Mouse (Mus musculus): Measurements from ENCODE around the gene AC109138.7.
A peak's percentile ranks its signal among the peaks of the same experiment; 100 is the strongest.

AC109138.7 gene

DNA sequence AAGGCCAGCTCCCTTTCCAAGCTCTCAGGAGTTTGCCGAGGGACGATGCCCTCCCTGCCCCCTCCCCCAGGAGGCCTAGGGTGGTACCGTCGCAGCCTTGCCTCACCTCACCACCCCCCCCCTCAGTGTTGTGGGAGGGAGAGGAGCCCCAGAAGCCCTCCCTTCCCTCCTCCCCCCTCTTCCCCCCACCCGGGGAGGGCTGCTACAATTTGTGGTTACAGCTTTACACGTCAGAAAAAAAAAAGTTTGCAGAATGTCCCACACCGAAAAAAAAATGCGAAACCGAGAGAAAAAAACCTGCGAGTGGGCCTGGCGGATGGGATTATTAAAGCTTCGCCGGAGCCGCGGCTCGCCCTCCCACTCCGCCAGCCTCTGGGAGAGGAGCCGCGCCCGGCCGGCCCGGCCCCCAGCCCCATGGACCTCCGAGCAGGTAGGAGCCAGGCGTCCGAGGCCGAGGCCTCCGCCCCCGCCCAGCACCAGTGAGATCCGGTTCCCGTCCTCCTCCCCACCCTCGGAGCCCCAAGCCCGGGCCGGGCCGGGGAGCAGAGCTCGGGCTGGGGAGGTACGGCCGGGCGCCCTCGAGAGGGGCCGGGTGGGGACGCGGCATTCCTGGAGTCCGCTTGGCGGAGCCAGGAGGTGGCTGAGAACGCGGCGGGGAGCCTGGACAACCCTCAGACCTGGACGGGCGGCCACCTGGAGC, at the start of gene AC109138.7, which contains the start of gene Clcf1:
Gene AC109138.7 (plus strand): TSS at position 287 of the 700 bp plus-strand sequence.
Gene Clcf1 (plus strand): TSS at position 168 of the 700 bp plus-strand sequence.
- no peak for DNase-seq (ENCODE audit: low read depth, low spot score)

DNA sequence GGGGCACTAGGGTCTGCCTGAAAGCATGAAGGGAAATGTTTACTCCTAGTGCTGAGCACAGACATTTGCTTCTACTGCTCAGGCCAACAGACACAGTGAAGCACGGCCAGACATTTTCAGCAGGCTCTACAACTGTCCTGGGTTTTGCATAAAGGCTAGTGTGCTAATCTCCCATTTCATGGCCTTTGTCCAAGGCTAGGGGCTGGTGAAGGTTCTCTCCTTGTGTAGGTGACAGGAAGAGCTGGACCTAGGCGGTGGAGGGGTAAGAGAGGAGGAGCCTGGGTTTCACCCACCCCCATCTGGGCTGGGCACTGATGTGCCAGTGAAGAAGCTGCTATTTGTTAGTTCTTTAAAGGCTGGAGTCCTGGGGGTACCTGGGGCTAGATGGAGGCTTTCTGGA, 49.4 kb upstream of the AC109138.7 start:
- no peak for DNase-seq (ENCODE audit: low read depth, low spot score)

DNA sequence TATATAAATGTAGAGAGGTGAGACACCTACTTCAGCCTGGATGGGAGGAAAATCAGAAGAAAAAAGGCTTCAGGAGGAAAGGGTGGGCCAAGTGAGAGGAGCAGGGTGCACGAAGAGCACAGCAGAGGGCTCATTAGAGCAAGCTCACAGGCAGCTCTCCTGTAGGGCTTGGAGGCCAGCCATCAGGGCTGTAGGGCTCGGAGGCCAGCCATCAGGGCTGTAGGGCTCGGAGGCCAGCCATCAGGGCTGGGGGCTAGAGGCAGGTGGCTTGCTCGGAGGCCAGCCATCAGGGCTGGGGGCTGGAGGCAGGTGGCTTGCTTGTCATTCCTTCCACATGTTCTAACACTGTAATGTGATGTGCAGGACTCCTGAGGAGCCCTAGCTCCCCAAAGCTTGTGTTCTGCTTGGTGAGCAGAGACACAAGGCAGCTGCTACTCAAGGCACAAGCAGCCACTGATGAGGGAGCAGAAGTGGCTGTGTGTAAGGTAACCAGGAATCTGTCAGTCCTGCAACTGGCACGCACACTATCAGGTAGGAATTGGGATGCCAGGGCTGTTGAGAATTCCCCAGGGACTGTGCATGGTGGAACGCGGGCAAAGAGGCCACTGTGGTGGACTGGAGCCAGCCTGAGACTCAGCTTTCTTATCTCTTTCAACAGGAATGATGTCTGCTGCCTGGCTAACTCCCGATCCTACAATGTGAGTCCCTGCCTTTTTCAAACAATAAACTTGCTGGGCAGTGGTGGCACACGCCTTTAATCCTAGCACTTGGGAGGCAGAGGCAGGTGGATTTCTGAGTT, 47.3 kb upstream of the AC109138.7 start:
- DNase-seq (ENCODE audit: low read depth, low spot score) = no peak

DNA sequence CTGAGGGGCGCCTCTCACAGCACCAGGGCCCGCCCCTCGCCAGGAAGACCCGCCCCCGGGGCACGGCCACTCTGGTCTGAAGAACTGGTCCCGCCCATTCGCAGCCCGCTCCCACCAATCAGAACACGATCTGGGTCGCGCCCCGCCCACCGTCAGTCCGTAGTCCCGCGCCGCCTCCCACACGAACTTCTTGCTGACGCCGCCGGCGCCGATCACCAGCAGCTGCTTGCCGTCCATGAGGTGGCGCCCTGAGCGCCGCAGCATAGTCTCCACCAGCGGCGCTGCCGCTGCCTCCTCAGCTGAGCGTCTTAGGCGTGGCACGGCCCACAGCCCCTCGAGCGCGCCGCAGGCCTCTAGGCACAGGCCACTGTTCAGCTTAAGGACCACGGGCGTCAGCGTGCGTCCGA, 44.8 kb upstream of the AC109138.7 start:
- peak; percentile 99 for DNase-seq (ENCODE audit: low read depth, low spot score)

DNA sequence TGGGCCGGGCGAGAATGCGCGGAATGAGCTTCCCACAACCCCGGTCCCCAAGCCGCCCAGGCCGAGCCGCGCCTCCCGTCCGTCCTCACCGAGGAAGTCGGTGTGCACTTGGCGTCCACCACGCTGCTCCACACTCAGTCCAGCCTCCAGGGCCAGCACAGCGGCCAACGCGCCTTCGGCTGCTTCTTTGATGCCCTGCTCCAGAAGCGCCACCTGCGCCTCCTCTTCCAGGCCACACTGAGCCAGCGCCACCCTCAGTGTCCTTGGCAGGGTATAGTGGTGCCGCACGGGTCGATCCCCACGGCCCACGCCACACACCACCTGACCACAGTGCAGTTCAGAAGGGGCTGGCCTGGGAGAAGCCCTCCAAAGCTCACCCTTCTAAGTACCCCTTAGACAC, 44.3 kb upstream of the AC109138.7 start:
- no peak for DNase-seq (ENCODE audit: low read depth, low spot score)

DNA sequence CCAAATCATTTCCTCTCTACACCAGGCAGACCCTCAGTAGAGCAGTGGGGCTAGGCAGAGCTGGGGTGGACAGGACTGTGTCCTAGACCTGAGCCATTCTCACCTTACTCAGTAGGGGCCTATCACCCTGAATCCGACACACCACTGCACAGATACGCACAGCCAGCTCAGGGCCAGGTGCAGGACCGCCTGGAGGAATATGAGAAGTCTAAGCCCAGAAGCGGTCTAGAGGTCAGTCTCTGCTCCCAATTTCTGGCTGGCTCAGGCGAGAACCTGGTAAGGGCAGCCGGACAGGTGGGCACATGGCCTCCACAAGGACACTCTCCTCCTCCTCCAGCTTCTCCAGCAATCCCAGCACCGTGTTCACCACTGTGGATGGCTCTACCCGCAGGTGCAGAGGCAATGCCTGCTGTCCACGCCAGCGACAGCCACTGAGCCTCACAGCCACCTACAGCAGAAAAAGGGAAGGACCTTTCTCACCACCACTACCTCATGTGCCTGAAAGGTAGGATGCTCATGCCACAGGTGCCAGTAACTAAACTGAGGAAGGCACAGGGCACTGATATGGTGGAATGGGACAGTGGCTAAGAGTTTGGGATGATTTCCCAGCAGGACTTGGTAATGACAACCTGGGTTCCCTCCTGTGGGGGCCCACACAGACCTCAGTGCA, 43.3 kb upstream of the AC109138.7 start:
- no peak for DNase-seq (ENCODE audit: low read depth, low spot score)

DNA sequence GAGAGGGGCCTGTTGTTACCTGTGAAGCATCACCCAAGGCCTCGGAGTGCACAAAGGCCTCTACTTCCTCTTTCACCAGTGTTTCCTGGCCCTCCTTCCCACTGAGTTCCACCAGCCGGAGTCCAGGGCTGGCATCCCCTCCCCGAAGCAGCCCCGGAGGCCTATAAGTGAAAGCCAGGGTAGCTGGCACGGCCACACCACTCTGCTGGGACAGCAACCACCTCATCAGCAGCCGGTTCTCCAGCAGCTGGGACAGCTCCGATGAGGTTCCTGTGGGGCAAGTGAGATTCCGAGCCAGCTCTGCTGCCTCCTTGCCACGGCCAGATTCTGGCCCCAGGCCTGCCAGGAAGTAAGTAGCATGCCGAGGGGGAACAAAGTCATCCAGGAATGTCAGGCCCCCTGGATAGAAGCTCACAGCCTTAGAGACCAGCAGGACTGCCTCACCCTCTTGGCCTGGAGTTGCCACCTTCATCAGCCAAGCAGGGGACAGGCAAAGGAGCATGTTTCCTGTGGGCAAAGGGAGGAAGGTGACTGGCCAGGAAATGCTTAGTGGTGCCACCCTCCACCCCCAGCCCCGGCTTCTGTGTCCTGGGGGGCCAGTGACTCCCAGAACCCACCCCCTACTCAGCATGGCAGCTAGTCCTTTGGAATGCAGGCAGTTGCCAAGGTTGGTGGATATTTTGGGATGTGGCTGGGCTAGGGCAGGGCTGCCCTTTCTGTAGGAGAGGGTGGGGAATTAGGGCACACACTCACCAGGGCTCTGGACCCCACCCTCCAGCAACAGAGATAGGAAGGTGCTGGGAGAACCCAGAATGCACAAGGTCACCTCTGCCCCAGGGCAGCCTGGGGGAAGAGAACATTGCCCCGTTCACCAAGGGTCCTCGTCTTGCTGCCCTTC, 42.5 kb upstream of the AC109138.7 start:
- peak; percentile 56 for DNase-seq (ENCODE audit: low read depth, low spot score)

DNA sequence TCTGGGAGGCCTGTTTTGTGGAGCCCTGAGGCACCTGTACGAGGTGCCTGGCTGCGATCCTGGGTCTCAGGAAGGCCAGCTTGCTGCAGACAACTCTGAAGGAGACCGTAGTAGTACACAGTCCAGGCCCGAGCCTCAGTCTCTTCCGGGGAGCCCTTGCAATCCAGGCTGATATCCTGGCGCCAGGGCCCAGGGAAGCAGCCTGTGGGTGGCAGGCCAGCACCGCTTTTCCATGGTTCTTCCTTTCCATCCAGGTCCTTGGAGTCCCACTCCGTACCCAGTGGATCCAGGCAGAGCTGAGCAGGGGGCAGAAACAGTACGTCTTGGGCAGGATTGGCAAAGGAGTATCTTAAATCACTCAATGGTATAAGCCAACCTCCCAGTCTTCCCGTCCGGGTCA, 41.2 kb upstream of the AC109138.7 start:
- DNase-seq (ENCODE audit: low read depth, low spot score) = no peak

DNA sequence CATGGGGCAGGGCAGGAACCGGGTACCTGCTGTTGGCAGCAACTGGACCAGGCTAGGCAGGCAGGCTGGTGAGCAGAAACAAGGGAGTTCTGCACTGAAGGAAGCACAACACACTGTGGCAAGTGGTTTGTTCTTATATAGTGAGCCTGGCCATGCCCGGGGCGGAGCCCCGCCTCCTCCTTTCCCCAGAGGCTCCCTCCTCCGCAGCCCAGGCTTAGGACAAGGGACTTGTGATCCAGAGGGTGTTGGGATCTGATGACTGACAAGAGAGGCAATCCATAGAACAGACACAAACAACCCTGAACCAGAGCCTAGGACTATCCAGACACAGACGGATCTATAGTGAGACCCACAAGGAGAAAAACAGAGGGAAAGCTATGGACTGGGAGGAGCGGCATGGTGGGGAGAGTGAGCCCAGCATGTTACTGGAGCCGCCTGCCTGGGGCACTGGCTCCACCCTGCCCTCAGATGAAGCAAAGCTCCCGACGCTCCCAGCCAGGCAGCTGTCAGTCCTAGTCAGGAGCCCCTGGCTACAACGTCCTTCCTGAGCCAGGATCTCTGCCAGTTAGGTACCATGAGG, 38.7 kb upstream of the AC109138.7 start, which contains the start of gene Carns1:
Gene Carns1 (minus strand): TSS at position 112 of the 580 bp plus-strand sequence.
- DNase-seq (ENCODE audit: low read depth, low spot score) = peak; percentile 80

DNA sequence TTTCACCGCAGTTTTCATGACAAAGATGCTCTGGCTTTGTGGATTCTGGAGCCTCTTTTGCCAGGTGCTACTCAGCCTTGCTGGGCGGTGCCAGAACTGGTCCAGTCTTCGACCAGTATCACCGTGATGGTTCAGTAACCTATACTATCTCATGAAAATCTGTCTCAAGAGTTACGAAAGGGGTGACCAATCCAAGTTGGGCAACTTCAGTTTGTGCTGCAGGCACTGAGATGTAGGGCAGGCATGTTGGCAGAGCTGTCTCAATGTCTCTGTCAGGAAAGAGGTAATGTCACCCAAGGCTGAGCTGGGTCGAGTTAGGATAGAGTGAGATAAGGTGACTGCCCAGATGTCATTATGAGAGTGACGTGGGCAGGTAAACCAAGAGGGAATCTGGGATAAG, 33.7 kb upstream of the AC109138.7 start:
- no peak for DNase-seq (ENCODE audit: low read depth, low spot score)

DNA sequence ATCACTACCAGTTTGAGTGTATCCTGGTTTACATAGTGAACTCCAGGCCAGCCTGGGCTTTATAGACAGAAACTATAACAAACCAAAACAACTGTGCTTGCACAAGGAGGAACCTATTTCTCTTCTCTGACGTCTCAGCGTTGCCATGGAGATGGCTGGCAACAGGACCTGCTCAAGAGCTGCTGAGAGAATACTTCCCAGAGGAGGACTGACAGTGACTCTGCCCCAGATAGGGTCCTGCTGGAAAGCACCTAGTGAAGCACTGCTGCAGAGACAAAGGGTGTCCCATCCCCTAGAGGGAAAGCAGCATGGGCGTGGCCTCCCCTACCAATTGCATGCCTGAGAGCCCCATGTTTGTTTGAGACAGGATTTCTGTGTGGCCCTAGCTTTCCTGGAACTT, 32.3 kb upstream of the AC109138.7 start:
- DNase-seq (ENCODE audit: low read depth, low spot score) = peak; percentile 64

DNA sequence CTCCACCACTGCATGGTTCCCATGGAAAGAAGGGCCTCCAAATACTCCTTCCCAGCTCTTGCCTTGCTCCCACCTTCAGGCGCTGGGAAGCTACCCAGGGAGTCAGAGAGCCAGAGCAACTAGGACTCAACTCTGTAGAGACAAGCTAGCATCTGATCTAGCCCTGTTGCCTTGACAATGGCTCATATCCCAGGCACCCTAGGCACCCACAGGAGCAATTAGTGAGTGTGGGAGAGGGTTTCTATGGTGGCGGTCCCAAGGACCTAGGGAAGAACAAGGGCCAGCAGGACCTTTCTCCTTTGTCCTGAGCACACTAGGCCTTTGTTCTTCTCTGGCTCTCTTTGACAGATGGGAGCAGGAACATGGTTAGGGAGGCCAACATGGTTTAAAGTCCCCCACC, 30.5 kb upstream of the AC109138.7 start:
- DNase-seq (ENCODE audit: low read depth, low spot score) = no peak

DNA sequence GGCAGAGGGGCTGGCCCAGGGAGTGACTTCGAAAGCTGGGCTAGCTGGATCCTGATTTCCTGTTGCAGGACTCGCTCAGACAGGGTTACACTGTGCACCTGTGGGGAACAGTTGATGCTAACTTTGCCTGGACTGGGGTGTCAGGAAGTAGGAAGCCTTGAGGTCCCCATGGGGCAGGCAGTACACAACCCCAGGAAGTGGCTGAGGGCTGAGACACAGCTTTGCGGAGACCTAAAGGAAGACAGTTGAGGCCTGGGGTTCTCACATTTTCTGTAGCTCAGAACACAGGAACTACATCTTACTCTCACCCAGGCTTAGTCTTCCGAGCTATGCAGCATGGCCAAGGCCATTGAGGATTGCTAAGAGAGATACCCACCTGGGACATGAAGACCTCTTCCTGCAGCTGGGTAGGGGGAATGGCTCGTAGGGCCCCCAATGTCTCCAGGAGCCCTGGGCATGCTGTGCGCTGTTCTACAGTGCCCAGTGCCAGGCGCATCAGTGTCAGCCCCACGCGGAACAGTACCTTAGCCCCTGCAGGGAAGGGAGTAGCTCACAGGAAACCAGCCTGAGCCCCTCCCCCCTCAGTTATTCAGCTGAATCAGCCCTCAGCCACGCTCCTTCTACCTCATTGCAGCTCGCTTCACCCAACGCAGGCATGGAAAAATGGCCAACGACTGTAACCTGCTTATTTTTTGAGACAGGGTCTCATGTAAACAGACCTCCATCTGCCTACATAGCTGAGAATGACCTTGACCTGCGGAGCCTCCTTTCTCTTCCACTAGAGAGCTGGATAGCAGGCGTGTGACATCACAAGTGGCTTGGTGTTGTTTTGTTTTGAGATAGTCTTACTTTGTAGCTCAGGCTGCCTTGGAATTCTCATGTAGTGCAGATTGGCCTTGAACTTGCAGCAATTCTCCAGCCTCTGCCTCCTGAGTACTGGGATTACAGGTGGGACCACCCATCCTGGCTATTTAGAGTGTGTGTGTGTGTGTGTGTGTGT, 28.9 kb upstream of the AC109138.7 start:
- no peak for DNase-seq (ENCODE audit: low read depth, low spot score)

DNA sequence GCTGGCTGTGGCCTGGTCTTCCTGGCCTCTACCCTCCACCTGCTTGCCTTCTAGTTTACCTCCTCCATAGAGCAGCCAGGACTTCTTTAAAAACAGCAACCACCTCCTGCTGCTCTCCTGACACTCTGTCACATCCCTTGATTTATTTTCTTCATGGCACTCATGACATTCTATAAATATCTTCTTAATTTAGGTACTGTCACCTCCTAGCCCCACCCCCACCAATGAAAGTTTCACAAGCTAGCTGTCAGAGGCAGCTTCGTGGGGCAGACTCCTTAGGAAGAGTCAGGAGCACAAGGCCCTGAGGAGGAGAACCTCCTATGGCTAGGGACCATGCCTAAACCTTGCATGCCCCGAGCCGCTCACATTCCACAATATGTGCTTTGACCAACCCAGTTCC, 26.9 kb upstream of the AC109138.7 start:
- DNase-seq (ENCODE audit: low read depth, low spot score) = peak; percentile 74

DNA sequence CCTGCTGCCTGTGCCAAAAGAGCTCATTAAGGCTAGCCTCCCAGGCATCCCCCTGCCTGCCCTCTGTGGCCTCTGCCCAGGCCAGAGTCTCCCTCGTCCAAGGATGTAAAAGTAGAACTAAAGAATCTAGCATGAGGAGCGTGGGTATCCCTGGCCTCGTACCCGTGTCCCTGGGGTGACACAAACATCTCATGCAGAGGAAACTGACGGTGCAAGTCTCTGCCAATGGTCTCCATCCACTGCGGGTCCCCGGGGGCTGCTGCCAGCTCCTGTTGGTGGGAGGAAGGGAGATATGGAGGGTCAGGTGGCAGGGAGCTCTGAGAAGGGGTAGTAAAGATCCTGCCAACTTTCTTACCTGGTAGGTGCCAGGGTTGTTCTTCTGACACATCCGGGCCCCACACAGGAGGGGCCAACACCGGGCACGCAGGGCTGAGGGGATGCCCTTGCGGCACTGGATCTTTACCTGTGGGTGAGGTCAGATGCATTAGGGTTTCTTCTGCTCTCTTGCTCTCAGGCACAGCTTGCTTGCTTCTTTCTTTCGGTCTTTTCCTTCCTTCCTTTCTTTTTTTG, 25.0 kb upstream of the AC109138.7 start:
- no peak for DNase-seq (ENCODE audit: low read depth, low spot score)

DNA sequence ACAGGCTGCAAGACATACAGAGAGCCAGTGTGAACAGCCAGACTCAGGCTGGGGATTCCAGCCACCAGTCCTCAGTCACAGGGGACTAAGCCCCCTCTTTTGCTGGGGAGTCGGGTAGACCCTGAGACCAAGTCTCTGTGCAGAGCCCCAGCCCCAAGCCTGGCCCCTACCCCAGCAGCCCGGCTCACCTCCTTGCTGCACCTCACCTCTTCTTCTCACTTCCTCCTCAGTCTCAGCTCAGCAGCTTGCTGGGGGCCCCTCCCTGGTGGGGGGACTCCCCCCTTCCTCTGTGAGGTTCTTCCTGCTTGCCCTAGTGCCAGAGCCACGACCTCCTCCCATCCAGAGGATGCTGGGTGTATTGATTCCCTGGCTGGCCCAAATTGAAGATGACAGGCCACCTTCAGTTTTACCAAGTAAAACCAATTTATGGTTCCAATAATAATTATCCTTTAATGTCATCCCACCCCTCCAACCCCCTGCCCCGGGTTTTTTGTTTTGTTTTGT, 23.3 kb upstream of the AC109138.7 start, which contains the start of gene Tbc1d10c:
Gene Tbc1d10c (minus strand): TSS at position 454 of the 504 bp plus-strand sequence.
- no peak for DNase-seq (ENCODE audit: low read depth, low spot score)

DNA sequence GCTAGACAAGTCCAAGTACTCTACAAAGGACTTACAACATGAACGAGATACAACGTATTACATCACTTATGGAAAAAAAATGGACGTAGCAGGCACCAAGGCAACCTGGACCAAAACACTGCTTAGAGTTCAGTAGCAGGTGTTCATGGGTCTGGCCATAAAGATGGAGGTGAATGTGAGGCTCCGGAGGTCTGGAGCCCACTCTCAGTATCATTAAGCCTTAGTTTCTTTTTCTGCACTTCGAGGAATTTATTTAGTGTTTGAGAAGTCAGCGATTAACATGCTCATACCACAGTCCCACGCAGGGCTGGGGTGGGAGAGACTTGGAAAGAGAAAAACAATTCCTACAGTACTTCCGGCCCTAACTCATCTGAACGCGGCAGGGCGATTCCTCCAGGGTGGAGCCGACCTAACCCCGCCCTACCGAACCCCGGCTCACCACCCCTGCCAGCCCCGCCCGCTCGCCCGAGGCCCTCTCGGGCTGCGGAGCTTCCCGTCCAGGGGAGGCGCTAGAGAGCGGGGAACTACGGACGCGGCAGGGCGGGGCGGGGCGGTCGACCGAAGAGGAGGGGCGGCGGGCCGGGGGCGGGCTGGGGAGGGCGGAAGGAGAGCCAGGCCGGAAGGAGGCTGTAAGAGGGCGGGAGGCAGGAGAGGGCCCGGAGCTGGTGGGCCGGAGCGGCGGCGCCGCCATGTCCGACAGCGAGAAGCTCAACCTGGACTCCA, 22.5 kb upstream of the AC109138.7 start, which contains the start of gene Ppp1ca:
Gene Ppp1ca (plus strand): TSS at position 538 of the 723 bp plus-strand sequence.
- peak; percentile 95 for DNase-seq (ENCODE audit: low read depth, low spot score)

All from skeletal muscle tissue, adult 2 months (tissue).